Mouse (Mus musculus) CH12.LX (cell line): ENCODE measurements at regions not wholly inside any gene's neighbourhood (a gene's known extent, or its start where the extent isn't known, plus 50 kb on each side); places are given as distances from the start of the nearest gene placed in this dataset.

Experiments used
- CHD2 ChIP-seq: IDR thresholded peaks from 2 replicates; pipeline ENCODE4 v1.6.1; 2011; ENCODE audit warnings: low read length, improper control_type of control experiment
- CTCF ChIP-seq, 2 experiments: IDR thresholded peaks in 1 of 2; conservative IDR thresholded peaks in 1 of 2; 2 replicates each; pipeline ENCODE4 v1.5.1; 2011 to 2012; ENCODE audit warnings: low read depth in 2 of 2, low read length in 2 of 2, improper control_type of control experiment in 1 of 2, inconsistent platforms in 1 of 2, mild to moderate bottlenecking in 1 of 2, moderate library complexity in 1 of 2
- EP300 ChIP-seq: IDR thresholded peaks from 2 replicates; pipeline ENCODE4 v1.6.1; 2011; ENCODE audit warnings: low read length, improper control_type of control experiment
- MAFK ChIP-seq: IDR thresholded peaks from 2 replicates; pipeline ENCODE4 v1.6.1; 2011; ENCODE audit warnings: low read length, improper control_type of control experiment; ENCODE audit not compliant: insufficient replicate concordance
- MYC ChIP-seq: IDR thresholded peaks from 2 replicates; pipeline ENCODE4 v1.6.1; 2011; ENCODE audit warnings: low read depth, mild to moderate bottlenecking, improper control_type of control experiment, low read length
- NRF1 ChIP-seq: IDR thresholded peaks from 2 replicates; pipeline ENCODE4 v1.6.1; 2014; ENCODE audit warnings: low read depth, mild to moderate bottlenecking, inconsistent platforms, low read length, improper control_type of control experiment, moderate library complexity
- USF1 ChIP-seq: IDR thresholded peaks from 2 replicates; pipeline ENCODE4 v1.6.1; 2014; ENCODE audit warnings: low read depth, mild to moderate bottlenecking, inconsistent platforms, low read length, improper control_type of control experiment

- TF ChIP-seq MAFK (no peak), USF1 (no peak), CTCF (conservative IDR thresholded peaks at IDR 0.05 in 1 of 2, IDR thresholded peaks at IDR 0.05 in 1 of 2; ENCODE audit: low read depth in 2 of 2, low read length in 2 of 2) (no peak), NRF1 (no peak), CHD2 (no peak), MYC (no peak), EP300 (no peak)
These were observed 207.7 kb upstream of the Stt3b start for GRCm38 (mm10) chr9:115517903-115518302.
